Mouse (Mus musculus): ENCODE data around the gene Lin7c. TPM values are rescaled to one million over a fixed set of nuclear protein-coding genes. Genes with fewer than 3 reads are reported as not detected.
A peak's percentile ranks its signal among the peaks of the same experiment; 100 is the strongest.

Lin7c gene
- polyA plus RNA-seq, 1 experiment from 2014 or later, result 224 TPM

DNA sequence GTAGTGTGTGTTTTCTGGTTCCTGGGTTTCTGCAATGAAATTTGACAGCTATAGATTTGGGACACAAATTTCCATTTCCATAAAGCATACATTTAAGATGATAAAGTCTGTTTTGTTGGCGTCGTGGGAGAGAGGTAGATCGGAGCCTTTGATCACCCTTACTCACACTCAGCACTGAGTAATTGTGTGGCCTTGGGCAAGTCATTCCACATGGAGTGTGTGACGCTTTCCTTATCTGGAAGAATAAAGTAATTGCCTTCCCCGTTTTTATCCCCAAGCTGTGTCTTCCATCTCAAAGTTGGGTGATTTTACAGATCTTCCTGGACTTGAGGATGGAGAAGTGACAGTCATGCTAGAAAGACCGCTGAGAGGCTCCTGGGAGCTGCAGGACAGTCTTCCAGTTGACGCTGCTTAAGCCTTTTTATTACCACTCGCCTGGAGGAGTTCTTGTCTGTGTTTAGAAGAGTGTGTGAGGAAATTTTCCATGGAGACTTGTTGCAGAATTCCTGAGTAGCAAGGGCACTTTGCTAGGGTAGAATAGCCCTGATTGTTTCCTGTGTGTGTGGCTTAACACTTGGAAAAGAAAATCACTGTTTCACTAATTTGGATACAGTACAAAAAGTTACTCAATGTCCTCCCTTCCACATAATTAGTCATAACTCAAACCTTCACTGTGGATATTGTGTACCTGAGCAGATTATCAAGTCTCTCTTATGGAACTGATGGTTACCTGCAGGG, 30.8 kb downstream of the Lin7c start:
- Histone ChIP-seq H3K36me3 (replicated peaks; ENCODE audit: control insufficient read depth, insufficient read depth) (no peaks in the 10 kb centered on the region), H3K9ac (no peak overlapping the region), H3K4me2 (replicated peaks) (peak overlapping the region; percentile 25; the same call in 1 of the 2 replicates), H3K4me1 (replicated peaks; ENCODE audit: control insufficient read depth, insufficient read depth, low read length) (peaks cover 35% of the 10 kb centered on the region), H3K27ac (no peak overlapping the region), H3K27me3 (ENCODE audit: control insufficient read depth, insufficient read depth, low read length) (no peaks in the 10 kb centered on the region), H3K4me3 (replicated peaks; ENCODE audit: low read length) (no peak overlapping the region), H3K9me3 (ENCODE audit: control insufficient read depth, low read length) (no peaks in the 10 kb centered on the region)
- WGBS, result 65% methylated on average over 8 of the region's 8 CpGs
- DNase-seq (ENCODE audit: low spot score), result no peak
- no peak for ATAC-seq (ENCODE audit: low FRiP score)

DNA sequence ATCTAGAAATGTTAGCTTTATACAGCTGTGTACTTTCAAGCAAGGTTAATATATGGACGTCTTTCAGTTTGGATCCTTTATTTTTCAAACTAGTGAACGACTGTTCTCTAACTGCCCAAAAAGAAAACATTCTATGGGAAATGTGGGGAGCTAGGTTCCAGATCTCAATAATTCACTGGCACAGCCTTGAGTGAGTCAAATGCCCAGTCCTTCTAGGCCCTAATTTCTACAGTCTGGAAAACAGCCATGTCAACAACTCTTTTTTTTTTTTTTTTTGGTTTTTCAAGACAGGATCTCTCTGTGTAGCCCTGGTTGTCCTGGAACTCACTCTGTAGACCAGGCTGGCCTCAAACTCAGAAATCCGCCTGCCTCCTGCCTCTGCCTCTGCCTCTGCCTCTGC, 31.7 kb downstream of the Lin7c start:
- no peaks in the 10 kb centered on the region for H3K9me3 ChIP-seq (ENCODE audit: control insufficient read depth, low read length)
- no peak overlapping the region for H3K4me3 ChIP-seq (replicated peaks; ENCODE audit: low read length)
- no peak overlapping the region for H3K4me2 ChIP-seq (replicated peaks)
- peaks cover 35% of the 10 kb centered on the region for H3K4me1 ChIP-seq (replicated peaks; ENCODE audit: control insufficient read depth, insufficient read depth, low read length)
- ATAC-seq (ENCODE audit: low FRiP score), result no peak
- H3K27ac ChIP-seq, result no peak overlapping the region
- WGBS, result 89% methylated on average over 3 of the region's 3 CpGs
- H3K27me3 ChIP-seq (ENCODE audit: control insufficient read depth, insufficient read depth, low read length), result no peaks in the 10 kb centered on the region
- DNase-seq (ENCODE audit: low spot score), result no peak
- H3K36me3 ChIP-seq (replicated peaks; ENCODE audit: control insufficient read depth, insufficient read depth), result no peaks in the 10 kb centered on the region
- no peak overlapping the region for H3K9ac ChIP-seq

DNA sequence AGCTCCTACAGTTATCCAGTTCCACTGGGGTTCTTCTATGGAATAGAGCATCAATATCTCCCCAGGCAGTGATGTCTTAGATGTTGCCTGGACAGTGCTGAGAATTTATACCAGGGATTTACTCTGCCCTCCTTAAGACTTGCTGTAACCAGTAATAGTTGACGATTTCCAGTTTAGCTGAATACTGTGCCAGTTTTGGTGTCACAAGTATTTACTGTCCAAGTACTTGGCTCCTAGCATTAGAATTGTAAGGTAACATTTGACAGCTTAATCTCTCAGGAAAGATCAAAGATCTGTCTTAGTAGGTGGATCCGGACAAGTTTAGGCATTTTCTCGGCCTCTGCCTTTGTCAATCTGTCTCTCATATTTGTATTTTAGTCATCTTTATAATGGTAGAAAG, 32.4 kb downstream of the Lin7c start:
- Histone ChIP-seq H3K27ac (no peak overlapping the region), H3K27me3 (ENCODE audit: control insufficient read depth, insufficient read depth, low read length) (no peaks in the 10 kb centered on the region), H3K4me2 (replicated peaks) (no peak overlapping the region), H3K9ac (no peak overlapping the region), H3K4me1 (replicated peaks; ENCODE audit: control insufficient read depth, insufficient read depth, low read length) (peaks cover 35% of the 10 kb centered on the region), H3K9me3 (ENCODE audit: control insufficient read depth, low read length) (no peaks in the 10 kb centered on the region), H3K36me3 (replicated peaks; ENCODE audit: control insufficient read depth, insufficient read depth) (no peaks in the 10 kb centered on the region), H3K4me3 (replicated peaks; ENCODE audit: low read length) (no peak overlapping the region)
- ATAC-seq (ENCODE audit: low FRiP score), result no peak
- no peak for DNase-seq (ENCODE audit: low spot score)
- 69% methylated on average over 3 of the region's 3 CpGs for WGBS

DNA sequence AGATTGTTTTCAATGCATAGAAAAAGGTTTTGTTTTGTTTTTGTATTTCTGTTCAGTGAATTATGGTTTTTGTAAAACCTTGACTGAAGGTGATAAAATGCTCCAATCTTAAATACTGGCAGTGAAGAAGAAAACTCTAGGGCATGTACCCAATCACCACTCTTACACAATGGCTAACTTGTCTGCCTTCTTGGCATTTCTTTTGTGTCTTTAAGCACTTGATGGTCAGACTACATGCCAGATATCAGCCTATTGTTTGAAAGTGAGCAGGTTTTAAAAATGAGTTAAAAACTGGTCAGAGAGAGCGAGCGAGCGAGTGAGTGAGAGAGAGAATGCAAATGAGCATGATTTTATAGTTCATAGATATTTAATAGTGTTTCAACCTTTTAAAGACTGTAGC, 33.3 kb downstream of the Lin7c start:
- no peaks in the 10 kb centered on the region for H3K9me3 ChIP-seq (ENCODE audit: control insufficient read depth, low read length)
- no peak overlapping the region for H3K27ac ChIP-seq
- ATAC-seq (ENCODE audit: low FRiP score) (no peak), DNase-seq (ENCODE audit: low spot score) (no peak)
- 61% methylated on average over 3 of the region's 3 CpGs for WGBS
- H3K27me3 ChIP-seq (ENCODE audit: control insufficient read depth, insufficient read depth, low read length), result no peaks in the 10 kb centered on the region
- H3K4me1 ChIP-seq (replicated peaks; ENCODE audit: control insufficient read depth, insufficient read depth, low read length), result peaks cover 29% of the 10 kb centered on the region
- no peaks in the 10 kb centered on the region for H3K36me3 ChIP-seq (replicated peaks; ENCODE audit: control insufficient read depth, insufficient read depth)
- no peak overlapping the region for H3K9ac ChIP-seq
- no peak overlapping the region for H3K4me3 ChIP-seq (replicated peaks; ENCODE audit: low read length)
- no peak overlapping the region for H3K4me2 ChIP-seq (replicated peaks)

DNA sequence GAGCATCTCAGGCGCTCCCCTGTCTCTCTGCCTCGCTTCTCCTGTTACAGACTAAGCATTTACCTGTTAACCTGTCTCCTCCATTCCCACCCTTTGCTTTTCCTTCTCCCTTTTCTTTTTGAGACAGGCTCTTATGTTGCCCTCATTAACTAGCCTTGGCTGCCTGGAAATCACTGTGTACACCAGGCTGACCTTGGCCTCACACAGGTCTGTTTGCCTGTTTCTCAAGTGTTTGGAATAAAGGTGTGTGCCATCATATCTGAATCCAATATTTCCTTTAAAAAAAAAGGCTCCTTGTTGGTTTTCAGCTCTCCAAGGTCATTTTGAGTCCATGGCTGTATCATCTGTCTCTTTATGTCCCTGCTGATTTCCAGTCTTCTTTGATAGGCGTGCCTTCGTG, 36.3 kb downstream of the Lin7c start:
- no peaks in the 10 kb centered on the region for H3K9me3 ChIP-seq (ENCODE audit: control insufficient read depth, low read length)
- H3K4me2 ChIP-seq (replicated peaks), result no peak overlapping the region
- DNase-seq (ENCODE audit: low spot score) (no peak), ATAC-seq (ENCODE audit: low FRiP score) (no peak)
- H3K4me1 ChIP-seq (replicated peaks; ENCODE audit: control insufficient read depth, insufficient read depth, low read length), result 0 out of 2 replicates have a peak, but pooled peaks cover 9% of the 10 kb centered on the region
- no peak overlapping the region for H3K4me3 ChIP-seq (replicated peaks; ENCODE audit: low read length)
- no peak overlapping the region for H3K27ac ChIP-seq
- 84% methylated on average over 4 of the region's 4 CpGs for WGBS
- no peaks in the 10 kb centered on the region for H3K36me3 ChIP-seq (replicated peaks; ENCODE audit: control insufficient read depth, insufficient read depth)
- H3K27me3 ChIP-seq (ENCODE audit: control insufficient read depth, insufficient read depth, low read length), result no peaks in the 10 kb centered on the region
- no peak overlapping the region for H3K9ac ChIP-seq

DNA sequence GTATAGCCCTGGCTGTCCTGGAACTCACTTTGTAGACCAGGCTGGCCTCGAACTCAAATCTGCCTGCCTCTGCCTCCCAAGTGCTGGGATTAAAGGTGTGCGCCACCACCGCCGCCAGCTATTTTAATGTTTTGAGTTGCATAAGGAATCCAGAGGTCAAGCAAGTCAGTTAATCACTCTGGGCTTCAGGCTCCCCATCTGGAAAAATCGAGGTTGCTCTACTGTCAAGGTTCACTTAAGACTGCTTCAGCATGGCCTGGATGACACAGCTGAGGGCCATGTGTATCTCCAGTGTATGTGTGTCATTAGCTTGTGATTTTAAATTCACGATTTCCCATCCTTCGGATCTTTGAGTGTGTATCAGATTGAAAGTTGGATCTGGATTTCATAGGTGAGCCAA, 36.8 kb downstream of the Lin7c start:
- H3K4me1 ChIP-seq (replicated peaks; ENCODE audit: control insufficient read depth, insufficient read depth, low read length), result peaks cover 11% of the 10 kb centered on the region; the same call in 1 of the 2 replicates
- ATAC-seq (ENCODE audit: low FRiP score) (no peak), DNase-seq (ENCODE audit: low spot score) (no peak)
- H3K36me3 ChIP-seq (replicated peaks; ENCODE audit: control insufficient read depth, insufficient read depth), result no peaks in the 10 kb centered on the region
- no peak overlapping the region for H3K4me2 ChIP-seq (replicated peaks)
- H3K4me3 ChIP-seq (replicated peaks; ENCODE audit: low read length), result no peak overlapping the region
- no peak overlapping the region for H3K9ac ChIP-seq
- H3K9me3 ChIP-seq (ENCODE audit: control insufficient read depth, low read length), result no peaks in the 10 kb centered on the region
- H3K27me3 ChIP-seq (ENCODE audit: control insufficient read depth, insufficient read depth, low read length), result no peaks in the 10 kb centered on the region
- 85% methylated on average over 7 of the region's 7 CpGs for WGBS
- no peak overlapping the region for H3K27ac ChIP-seq

DNA sequence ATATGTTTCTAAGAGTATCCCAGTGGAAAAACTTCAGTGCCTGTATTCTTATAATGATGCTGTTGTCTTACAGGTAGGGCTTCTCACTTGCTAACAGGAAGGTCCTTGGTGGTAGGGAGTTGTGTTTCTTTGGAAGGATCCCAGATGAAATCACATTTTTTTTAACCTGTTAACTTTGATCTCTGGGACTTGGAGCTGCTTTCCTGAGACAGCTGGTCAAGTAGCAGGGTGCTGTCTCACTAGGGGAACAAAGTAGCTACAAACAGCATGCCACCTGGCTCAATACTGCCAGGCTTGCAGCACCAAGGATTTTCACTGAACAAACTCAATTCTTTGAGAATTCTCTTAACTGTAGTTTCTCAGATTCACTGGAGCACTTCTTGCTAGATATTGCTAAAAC, 37.2 kb downstream of the Lin7c start:
- Histone ChIP-seq H3K27ac (no peak overlapping the region), H3K4me3 (replicated peaks; ENCODE audit: low read length) (no peak overlapping the region), H3K4me2 (replicated peaks) (no peak overlapping the region), H3K27me3 (ENCODE audit: control insufficient read depth, insufficient read depth, low read length) (no peaks in the 10 kb centered on the region), H3K4me1 (replicated peaks; ENCODE audit: control insufficient read depth, insufficient read depth, low read length) (peaks cover 11% of the 10 kb centered on the region; the same call in 1 of the 2 replicates), H3K36me3 (replicated peaks; ENCODE audit: control insufficient read depth, insufficient read depth) (no peaks in the 10 kb centered on the region), H3K9ac (no peak overlapping the region), H3K9me3 (ENCODE audit: control insufficient read depth, low read length) (no peaks in the 10 kb centered on the region)
- ATAC-seq (ENCODE audit: low FRiP score) (no peak), DNase-seq (ENCODE audit: low spot score) (no peak)

DNA sequence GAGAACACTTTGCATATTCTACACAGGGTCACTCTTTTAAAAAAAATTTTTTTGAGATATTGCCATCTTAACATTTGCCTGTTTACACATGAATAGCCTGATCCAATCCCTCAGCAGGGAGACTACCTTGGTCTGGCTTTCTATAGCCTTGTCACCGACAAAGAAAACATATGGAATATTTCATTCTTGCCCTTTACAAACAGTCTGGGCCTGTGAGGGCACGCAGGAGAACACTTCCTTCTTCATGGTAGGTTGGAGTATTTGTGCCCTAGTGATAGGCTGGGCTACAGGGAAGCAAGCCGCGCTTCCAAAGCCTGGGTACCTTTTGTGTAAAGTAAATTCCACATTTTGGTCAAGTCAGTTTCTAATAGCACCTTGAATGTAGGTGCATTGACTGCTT, 38.1 kb downstream of the Lin7c start:
- Histone ChIP-seq H3K27me3 (ENCODE audit: control insufficient read depth, insufficient read depth, low read length) (no peaks in the 10 kb centered on the region), H3K9ac (no peak overlapping the region), H3K9me3 (ENCODE audit: control insufficient read depth, low read length) (no peaks in the 10 kb centered on the region), H3K36me3 (replicated peaks; ENCODE audit: control insufficient read depth, insufficient read depth) (no peaks in the 10 kb centered on the region), H3K4me1 (replicated peaks; ENCODE audit: control insufficient read depth, insufficient read depth, low read length) (peaks cover 11% of the 10 kb centered on the region; the same call in 1 of the 2 replicates), H3K27ac (0 out of 2 replicates have a peak overlapping the region, but pooled peaks have one; percentile 14), H3K4me3 (replicated peaks; ENCODE audit: low read length) (no peak overlapping the region), H3K4me2 (replicated peaks) (no peak overlapping the region)
- 70% methylated on average over 4 of the region's 4 CpGs for WGBS
- no peak for ATAC-seq (ENCODE audit: low FRiP score)
- DNase-seq (ENCODE audit: low spot score), result no peak

DNA sequence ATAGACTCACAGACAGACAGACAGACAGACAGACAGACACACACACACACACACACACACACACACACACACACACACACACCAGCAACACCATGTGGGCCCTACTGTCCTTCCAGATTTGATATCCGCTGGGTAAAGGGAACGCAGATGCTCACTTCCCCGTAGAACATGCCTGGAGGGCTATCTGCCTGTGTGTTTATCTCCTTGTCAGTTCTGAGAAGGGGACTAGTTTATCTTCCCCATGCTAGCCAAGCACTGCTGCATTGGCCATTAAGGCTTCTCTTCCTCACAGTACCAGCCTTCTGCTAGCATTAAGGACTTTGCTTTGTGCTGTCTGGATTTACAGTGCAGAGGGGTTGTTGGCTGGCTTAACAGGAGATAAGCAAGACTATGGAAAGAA, 38.6 kb downstream of the Lin7c start:
- no peak for ATAC-seq (ENCODE audit: low FRiP score)
- no peak overlapping the region for H3K4me2 ChIP-seq (replicated peaks)
- no peaks in the 10 kb centered on the region for H3K36me3 ChIP-seq (replicated peaks; ENCODE audit: control insufficient read depth, insufficient read depth)
- H3K4me3 ChIP-seq (replicated peaks; ENCODE audit: low read length), result no peak overlapping the region
- peaks cover 11% of the 10 kb centered on the region; the same call in 1 of the 2 replicates for H3K4me1 ChIP-seq (replicated peaks; ENCODE audit: control insufficient read depth, insufficient read depth, low read length)
- no peaks in the 10 kb centered on the region for H3K9me3 ChIP-seq (ENCODE audit: control insufficient read depth, low read length)
- H3K9ac ChIP-seq, result no peak overlapping the region
- H3K27ac ChIP-seq, result 0 out of 2 replicates have a peak overlapping the region, but pooled peaks have one; percentile 47
- DNase-seq (ENCODE audit: low spot score), result no peak
- 64% methylated on average over 3 of the region's 3 CpGs for WGBS
- no peaks in the 10 kb centered on the region for H3K27me3 ChIP-seq (ENCODE audit: control insufficient read depth, insufficient read depth, low read length)
